Mouse (Mus musculus) intestine, embryonic 14.5 days (tissue): Measurements from ENCODE around the gene Chga. TPM values are rescaled to one million over a fixed set of nuclear protein-coding genes. Genes with fewer than 3 reads are reported as not detected.
A peak's percentile ranks its signal among the peaks of the same experiment; 100 is the strongest.

Experiments used
- ATAC-seq: fragments of 200-750 bp; cut with Nextera tagmentation; replicated peaks from 2 replicates; pipeline ENCODE4 v1.8.0; 2017; ENCODE audit warnings: low read depth, moderate number of reproducible peaks, moderate TSS enrichment, moderate library complexity; ENCODE audit not compliant: low FRiP score, low TSS enrichment
- DNase-seq: peaks from one replicate; pipeline ENCODE4 v3.0.0-alpha.2; 2018; ENCODE audit warnings: low spot score
- H3K27ac ChIP-seq: fragments of 300-500 bp; sonication (generic); 2 replicates; pipeline ENCODE4 v1.5.1; 2014; ENCODE audit warnings: low read depth, mild to moderate bottlenecking, control low read depth
- H3K27me3 ChIP-seq: fragments of 300-500 bp; sonication (generic); replicated peaks from 2 replicates; pipeline ENCODE4 v1.6.1; 2014; ENCODE audit warnings: low read length, control low read depth; ENCODE audit not compliant: control insufficient read depth, insufficient read depth
- H3K36me3 ChIP-seq: fragments of 300-500 bp; sonication (generic); 2 replicates; pipeline ENCODE4 v1.6.1; 2014; ENCODE audit warnings: low read length, control low read depth; ENCODE audit not compliant: control insufficient read depth, insufficient read depth
- H3K4me1 ChIP-seq: fragments of 300-500 bp; sonication (generic); replicated peaks from 2 replicates; pipeline ENCODE4 v1.6.1; 2014; ENCODE audit warnings: low read length, control low read depth, mixed read lengths; ENCODE audit not compliant: control insufficient read depth, insufficient read depth
- H3K4me2 ChIP-seq: fragments of 300-500 bp; sonication (generic); 2 replicates; pipeline ENCODE4 v1.6.1; 2014; ENCODE audit warnings: low read length
- H3K4me3 ChIP-seq: fragments of 300-500 bp; sonication (generic); 2 replicates; pipeline ENCODE4 v1.5.1; 2014; ENCODE audit warnings: low read depth, low read length, control low read depth, mixed read lengths
- H3K9ac ChIP-seq: fragments of 300-500 bp; sonication (generic); 2 replicates; pipeline ENCODE4 v1.6.1; 2014; ENCODE audit warnings: mild to moderate bottlenecking, low read length
- H3K9me3 ChIP-seq: fragments of 300-500 bp; sonication (generic); 2 replicates; pipeline ENCODE4 v1.6.1; 2016; ENCODE audit warnings: low read length, control low read depth; ENCODE audit not compliant: control insufficient read depth
- WGBS: fragments of 180-500 bp; shearing (Covaris S2); extraction: QIAGEN DNeasy Blood & Tissue Kit; methylation state at CpG from one replicate; pipeline ENCODE4 v1.1.7; 2014; 5-methylcytosine and 5-hydroxymethylcytosine counted together
- polyA plus RNA-seq: library from polyadenylated mRNA; unstranded; fragments of >200 nt; fragmentation: Nextera tagmentation; extraction: Ambion mirVana; gene quantifications from 2 replicates; pipeline ENCODE4 v1.2.1, GENCODE M21; 2014

Gene Chga
- polyA plus RNA-seq, 1 experiment from 2014 or later = 14.3 TPM

GRCm38 (mm10) chr12:102550529-102550928 is 4.2 kb upstream of the Chga start:
- Histone ChIP-seq H3K36me3 (no peaks in the 10 kb centered on the region), H3K4me3 (no peak overlapping the region), H3K27me3 (peaks cover 20% of the 10 kb centered on the region), H3K4me2 (no peak overlapping the region), H3K27ac (no peak overlapping the region), H3K4me1 (no peaks in the 10 kb centered on the region), H3K9ac (no peak overlapping the region), H3K9me3 (no peaks in the 10 kb centered on the region)
- WGBS = 2% methylated on average over 11 of the region's 11 CpGs
- ATAC-seq (no peak), DNase-seq (peak; percentile 97)

GRCm38 (mm10) chr12:102551186-102551585 is 3.6 kb upstream of the Chga start:
- Histone ChIP-seq H3K4me2 (no peak overlapping the region), H3K4me1 (no peaks in the 10 kb centered on the region), H3K9me3 (no peaks in the 10 kb centered on the region), H3K4me3 (no peak overlapping the region), H3K9ac (no peak overlapping the region), H3K36me3 (no peaks in the 10 kb centered on the region), H3K27me3 (peaks cover 24% of the 10 kb centered on the region), H3K27ac (no peak overlapping the region)
- DNase-seq (no peak), ATAC-seq (no peak)
- 76% methylated on average over 3 of the region's 3 CpGs for WGBS

- Histone ChIP-seq H3K9me3 (no peaks in the 10 kb centered on the region), H3K27me3 (peaks cover 24% of the 10 kb centered on the region), H3K27ac (no peak overlapping the region), H3K4me2 (no peak overlapping the region), H3K36me3 (no peaks in the 10 kb centered on the region), H3K4me3 (no peak overlapping the region), H3K9ac (no peak overlapping the region), H3K4me1 (no peaks in the 10 kb centered on the region)
- DNase-seq (no peak), ATAC-seq (no peak)
- WGBS = 75% methylated on average over 6 of the region's 6 CpGs
Measured at GRCm38 (mm10) chr12:102552001-102552400, 2.8 kb upstream of the Chga start.

GRCm38 (mm10) chr12:102553705-102554275 is 979 bp upstream of the Chga start:
- WGBS = 74% methylated on average over 14 of the region's 14 CpGs
- DNase-seq (no peak), ATAC-seq (no peak)
- Histone ChIP-seq H3K9me3 (no peaks in the 10 kb centered on the region), H3K27ac (no peak overlapping the region), H3K9ac (no peak overlapping the region), H3K4me3 (no peak overlapping the region), H3K36me3 (no peaks in the 10 kb centered on the region), H3K4me1 (no peaks in the 10 kb centered on the region), H3K27me3 (peaks cover 24% of the 10 kb centered on the region), H3K4me2 (no peak overlapping the region)

- no peaks in the 10 kb centered on the region for H3K4me1 ChIP-seq
- no peak for ATAC-seq
- DNase-seq = no peak
- WGBS = 63% methylated on average over 3 of the region's 3 CpGs
- H3K9ac ChIP-seq = no peak overlapping the region
- no peaks in the 10 kb centered on the region for H3K9me3 ChIP-seq
- H3K4me2 ChIP-seq = no peak overlapping the region
- peaks cover 24% of the 10 kb centered on the region for H3K27me3 ChIP-seq
- H3K27ac ChIP-seq = no peak overlapping the region
- no peaks in the 10 kb centered on the region for H3K36me3 ChIP-seq
- H3K4me3 ChIP-seq = no peak overlapping the region
Measured at GRCm38 (mm10) chr12:102555850-102556249, 1.1 kb downstream of the Chga start.

- no peaks in the 10 kb centered on the region for H3K36me3 ChIP-seq
- WGBS = 85% methylated on average over 5 of the region's 5 CpGs
- no peak overlapping the region for H3K4me2 ChIP-seq
- ATAC-seq = no peak
- H3K9ac ChIP-seq = no peak overlapping the region
- H3K4me1 ChIP-seq = no peaks in the 10 kb centered on the region
- H3K9me3 ChIP-seq = no peaks in the 10 kb centered on the region
- no peak overlapping the region for H3K27ac ChIP-seq
- no peak overlapping the region for H3K4me3 ChIP-seq
- peaks cover 24% of the 10 kb centered on the region for H3K27me3 ChIP-seq
- no peak for DNase-seq
Measured at GRCm38 (mm10) chr12:102557372-102557771, 2.6 kb downstream of the Chga start.

- no peak for ATAC-seq
- Histone ChIP-seq H3K4me2 (no peak overlapping the region), H3K4me1 (no peaks in the 10 kb centered on the region), H3K36me3 (peaks cover 2% of the 10 kb centered on the region; the same call in 1 of the 2 replicates), H3K4me3 (no peak overlapping the region), H3K9ac (no peak overlapping the region), H3K27ac (no peak overlapping the region), H3K27me3 (no peaks in the 10 kb centered on the region), H3K9me3 (no peaks in the 10 kb centered on the region)
- DNase-seq = no peak
- 63% methylated on average over 6 of the region's 6 CpGs for WGBS
Measured at GRCm38 (mm10) chr12:102565086-102565485, 10.3 kb downstream of the Chga start.

- H3K4me3 ChIP-seq = no peak overlapping the region
- H3K4me2 ChIP-seq = no peak overlapping the region
- H3K27me3 ChIP-seq = no peaks in the 10 kb centered on the region
- DNase-seq = no peak
- no peak overlapping the region for H3K9ac ChIP-seq
- H3K36me3 ChIP-seq = peaks cover 3% of the 10 kb centered on the region
- 75% methylated on average over 2 of the region's 2 CpGs for WGBS
- no peaks in the 10 kb centered on the region for H3K9me3 ChIP-seq
- H3K4me1 ChIP-seq = no peaks in the 10 kb centered on the region
- ATAC-seq = no peak
- no peak overlapping the region for H3K27ac ChIP-seq
Measured at GRCm38 (mm10) chr12:102566951-102567350, 12.2 kb downstream of the Chga start.

- ATAC-seq = no peak
- H3K27me3 ChIP-seq = no peaks in the 10 kb centered on the region
- no peaks in the 10 kb centered on the region for H3K9me3 ChIP-seq
- no peak for DNase-seq
- H3K36me3 ChIP-seq = peaks cover 10% of the 10 kb centered on the region
- 77% methylated on average over 7 of the region's 7 CpGs for WGBS
- no peaks in the 10 kb centered on the region for H3K4me1 ChIP-seq
- H3K4me3 ChIP-seq = no peak overlapping the region
- no peak overlapping the region for H3K9ac ChIP-seq
- H3K4me2 ChIP-seq = no peak overlapping the region
- H3K27ac ChIP-seq = no peak overlapping the region
Measured at GRCm38 (mm10) chr12:102568219-102568618, 13.4 kb downstream of the Chga start.
